Mouse (Mus musculus) lung, postnatal 36 days (tissue): ENCODE results near the gene Avpi1.
"Not testable (repeated sequence)": the region's sequence is repeated elsewhere in the genome, so short reads cannot be mapped to it uniquely, and the experiment has no call there.

Source experiments
- DNase-seq: peaks from one replicate; pipeline ENCODE4 v3.0.0; 2022; ENCODE audit warnings: mixed read lengths

Gene Avpi1

GRCm38 (mm10) chr19:42104681-42105080, 24.2 kb downstream of the Avpi1 start:
- DNase-seq = no peak

DNA sequence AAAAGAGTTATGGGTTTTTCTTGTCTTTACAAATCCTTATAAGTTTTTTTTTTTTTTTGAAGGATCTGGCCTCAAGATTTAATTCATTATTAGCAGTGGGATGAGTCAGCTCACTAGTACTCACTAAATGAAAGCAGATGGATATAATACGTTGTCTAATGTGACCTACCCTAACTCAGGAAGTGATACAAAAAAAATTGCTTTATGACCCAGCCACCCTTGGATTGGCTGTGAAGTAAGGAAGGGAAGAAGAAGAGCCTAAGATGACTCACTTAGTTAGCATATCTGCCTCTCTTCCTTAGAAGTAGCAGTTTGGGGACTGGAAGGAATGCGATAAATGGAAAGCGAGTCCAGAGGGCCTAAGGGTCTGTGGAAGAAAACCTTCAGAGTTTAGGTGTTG, 29.5 kb downstream of the Avpi1 start:
- DNase-seq = no peak

DNA sequence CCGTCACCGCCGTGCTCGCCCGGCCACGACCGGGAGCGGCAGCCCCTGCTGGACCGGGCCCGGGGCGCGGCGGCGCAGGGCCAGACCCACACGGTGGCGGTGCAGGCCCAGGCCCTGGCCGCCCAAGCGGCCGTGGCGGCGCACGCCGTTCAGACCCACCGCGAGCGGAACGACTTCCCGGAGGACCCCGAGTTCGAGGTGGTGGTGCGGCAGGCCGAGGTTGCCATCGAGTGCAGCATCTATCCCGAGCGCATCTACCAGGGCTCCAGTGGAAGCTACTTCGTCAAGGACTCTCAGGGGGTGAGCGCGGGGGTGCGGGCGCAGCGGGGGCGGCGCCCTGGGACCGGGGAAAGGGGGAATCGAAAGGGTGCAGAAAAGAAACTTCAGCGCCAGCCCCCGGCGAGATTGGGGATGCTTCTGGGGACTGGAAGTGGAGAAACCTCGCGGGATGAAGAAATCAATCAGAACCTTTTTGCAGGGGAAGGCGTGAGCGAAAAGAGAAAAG, 38.2 kb downstream of the Avpi1 start:
- DNase-seq = peak; percentile 37

GRCm38 (mm10) chr19:42089748-42090595, 38.9 kb downstream of the Avpi1 start, which contains the start of gene Pi4k2a:
Pi4k2a (plus strand) TSS chr19:42090470.
- DNase-seq = peak; percentile 100

DNA sequence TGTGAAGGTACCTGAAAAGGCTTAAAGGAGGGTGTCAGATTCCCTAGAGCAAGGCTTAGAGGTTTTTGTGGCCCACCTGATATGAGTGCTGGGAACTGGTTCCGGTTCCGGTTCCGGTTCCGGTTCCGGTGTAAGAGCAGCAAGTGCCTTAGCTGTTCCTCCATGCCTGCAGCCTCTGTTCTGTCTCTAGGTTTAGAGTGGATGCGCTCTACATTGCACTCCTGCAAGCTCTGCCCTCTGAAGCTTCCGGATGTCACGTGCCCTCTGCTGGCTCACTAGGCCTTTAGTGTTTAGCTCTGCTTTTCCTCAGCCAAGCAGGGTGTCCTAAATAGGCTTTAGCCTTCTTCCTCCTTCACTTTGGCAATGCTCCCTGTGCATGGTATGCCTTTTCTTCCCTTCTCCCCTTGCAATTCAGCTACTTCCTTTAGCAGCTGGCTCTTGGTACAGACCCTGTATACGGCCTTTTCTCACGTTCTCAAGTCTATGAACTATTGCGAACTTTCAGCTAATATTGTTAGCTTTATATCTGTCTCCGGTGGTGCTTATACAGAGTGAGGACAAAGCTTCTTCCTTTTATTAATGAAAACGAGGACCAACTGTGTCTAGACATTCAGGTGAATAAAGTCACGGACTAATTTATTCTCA, 39.6 kb downstream of the Avpi1 start:
- DNase-seq = peak; percentile 85

DNA sequence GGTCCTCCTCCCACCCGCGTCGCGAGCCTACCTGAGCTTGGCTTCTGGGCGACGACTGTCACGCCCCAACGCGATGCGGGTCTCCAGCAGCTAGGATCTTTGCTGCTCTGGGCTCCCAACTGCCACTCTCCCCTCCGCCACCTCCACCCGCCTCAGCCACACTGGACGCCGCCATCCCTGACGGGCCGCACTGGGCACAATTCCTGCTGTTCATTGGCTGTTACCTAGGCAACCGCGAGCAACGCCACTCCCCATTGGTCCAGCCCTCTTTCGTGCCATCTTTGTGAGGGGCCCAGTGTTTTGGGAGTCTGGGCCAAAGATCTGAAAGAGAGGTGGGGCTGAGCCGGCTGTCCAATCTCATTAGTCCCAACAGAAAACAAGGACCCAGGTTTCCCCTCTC, 42.7 kb downstream of the Avpi1 start, which contains the start of gene Morn4:
TSS of gene Morn4 (minus strand) at position 192 of the 400 bp plus-strand sequence.
- DNase-seq = peak; percentile 84

DNA sequence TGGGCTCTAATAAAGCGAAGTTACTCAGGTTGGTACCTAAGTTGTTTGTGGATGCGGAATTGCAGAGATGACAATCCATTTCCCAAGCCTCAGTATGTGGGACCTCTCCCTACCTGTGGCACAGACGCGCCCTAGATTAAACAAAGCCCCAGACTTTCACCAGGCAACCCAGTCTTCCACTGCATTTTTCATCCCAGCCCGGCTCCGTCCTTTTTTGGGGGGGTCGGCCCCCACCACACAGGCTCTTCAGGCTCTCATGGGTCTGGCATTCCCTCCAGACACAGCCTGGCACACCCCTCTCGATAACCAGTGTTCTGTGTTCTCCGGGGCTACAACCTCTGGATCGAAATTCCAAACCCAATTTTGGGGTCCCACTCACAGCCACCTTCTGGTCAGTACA, 43.2 kb downstream of the Avpi1 start:
- DNase-seq = no peak

DNA sequence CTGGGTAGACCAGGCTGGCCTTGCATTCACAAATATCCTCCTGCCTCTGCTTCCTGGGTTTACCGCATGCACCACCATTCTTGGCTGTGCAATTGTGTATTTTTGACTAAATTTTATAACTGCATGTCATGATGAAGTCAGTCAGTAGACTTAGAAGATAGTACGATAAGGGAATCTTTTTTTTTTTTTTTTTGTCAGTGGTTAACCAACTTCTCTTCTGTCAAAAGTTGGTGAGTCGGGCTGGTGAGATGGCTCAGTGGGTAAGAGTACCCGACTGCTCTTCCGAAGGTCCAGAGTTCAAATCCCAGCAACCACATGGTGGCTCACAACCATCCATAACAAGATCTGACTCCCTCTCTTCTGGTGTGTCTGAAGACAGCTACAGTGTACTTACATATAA, 47.2 kb downstream of the Avpi1 start:
- not testable (repeated sequence) for DNase-seq

DNA sequence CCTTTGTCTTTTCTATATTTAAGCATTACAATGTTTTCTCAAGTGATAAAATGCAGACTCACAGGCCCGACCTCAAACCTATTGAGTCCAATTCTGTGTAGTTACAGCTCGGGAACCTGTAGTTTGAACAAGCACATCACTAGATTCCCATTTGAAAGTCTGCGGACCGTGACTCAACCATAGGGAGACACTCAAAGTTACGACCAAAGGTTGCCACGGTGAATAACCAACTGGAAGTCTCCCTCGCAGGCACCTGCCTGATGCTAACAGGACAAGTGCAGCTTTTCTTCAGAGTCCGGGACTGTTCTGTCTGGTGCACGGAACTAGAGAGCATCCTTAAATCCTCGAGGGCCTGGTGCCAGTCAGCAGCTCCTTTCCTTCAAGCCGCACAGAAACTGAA, 48.4 kb downstream of the Avpi1 start:
- no peak for DNase-seq

GRCm38 (mm10) chr19:42079950-42080349, 48.9 kb downstream of the Avpi1 start:
- no peak for DNase-seq

DNA sequence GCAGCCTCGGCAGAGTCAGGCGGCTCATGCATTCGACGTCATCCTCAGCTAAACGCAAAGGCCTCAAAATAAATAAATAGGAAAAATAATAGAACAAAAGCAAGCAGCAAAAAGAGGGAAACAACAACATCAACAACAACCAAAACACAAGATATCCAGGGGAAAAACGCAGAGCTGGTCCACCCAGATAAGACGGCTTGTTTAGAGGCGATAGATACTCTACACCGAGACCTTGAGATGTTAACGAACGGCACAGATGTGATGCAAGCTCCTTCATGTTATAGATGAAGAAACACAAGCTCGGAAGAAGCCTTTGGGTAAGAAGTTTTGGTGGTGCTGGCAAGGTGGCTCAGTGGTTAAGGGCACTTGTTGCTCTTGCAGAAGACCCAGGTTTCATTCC, 49.9 kb downstream of the Avpi1 start:
- no peak for DNase-seq

- no peak for DNase-seq
Measured at GRCm38 (mm10) chr19:42078566-42078965, 50.3 kb downstream of the Avpi1 start.

DNA sequence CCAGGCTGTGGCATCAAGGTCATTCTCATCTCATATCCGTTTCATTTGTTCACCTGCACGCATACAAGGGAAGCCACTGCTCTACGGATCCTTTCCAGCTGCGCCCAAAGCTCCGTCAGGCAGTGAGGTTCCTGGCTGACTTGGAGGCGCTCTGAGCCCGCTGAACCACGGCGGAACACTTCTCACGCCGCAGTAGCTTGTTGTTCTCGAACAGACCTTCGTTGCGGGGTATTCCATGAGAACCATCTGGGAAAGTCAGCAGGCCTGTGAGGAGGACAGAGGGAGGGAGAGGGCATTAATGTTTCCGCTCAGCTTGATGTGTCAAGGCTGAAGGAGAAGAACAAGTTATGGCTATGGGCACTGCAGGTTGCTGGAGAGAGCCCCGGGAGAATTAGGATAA, 52.9 kb downstream of the Avpi1 start:
- DNase-seq = no peak

DNA sequence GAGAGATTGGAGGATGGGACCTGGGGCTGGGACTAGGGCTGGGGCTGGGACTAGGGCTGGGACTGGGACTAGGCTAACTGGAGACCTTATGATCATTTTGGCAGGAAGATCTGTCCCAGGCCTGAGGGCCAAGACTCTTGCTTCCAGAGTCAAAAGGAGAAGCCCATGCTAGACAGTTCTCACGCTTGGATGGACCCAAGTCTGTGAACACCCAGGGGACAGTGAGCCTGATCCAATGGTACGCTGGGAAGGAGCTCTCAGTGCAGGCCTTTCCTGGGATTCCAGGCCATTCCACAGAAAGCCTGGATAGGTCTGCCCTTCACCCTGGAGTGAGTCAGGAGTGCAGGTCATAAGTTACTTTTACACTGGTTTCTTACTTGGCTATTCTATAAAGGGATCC, 53.8 kb downstream of the Avpi1 start:
- DNase-seq = no peak
